Mouse (Mus musculus) left cerebral cortex, adult 18-20 months (tissue): ENCODE data around the gene Cypt3. TPM values are rescaled to one million over a fixed set of nuclear protein-coding genes. Genes with fewer than 3 reads are reported as not detected.

ENCODE experiments used
- DNase-seq, 2 experiments: peaks; one replicate each; pipeline ENCODE4 v3.0.0; 2021 to 2022; ENCODE audit warnings: low spot score in 2 of 2, mixed read lengths in 1 of 2
- long read RNA-seq, 2 experiments: library from polyadenylated mRNA; stranded (forward); transcript quantifications; one replicate each; pipeline ENCODE4 v2.0.0; 2021
- total RNA-seq, 2 experiments: library from RNA; stranded (reverse); gene quantifications; 2 replicates each; pipeline ENCODE4 v1.2.3; 2021

The Cypt3 gene
- total RNA-seq, result not detected
- long read RNA-seq, experiment 1, result 0 reads
- long read RNA-seq, experiment 2, result 0 reads

DNA sequence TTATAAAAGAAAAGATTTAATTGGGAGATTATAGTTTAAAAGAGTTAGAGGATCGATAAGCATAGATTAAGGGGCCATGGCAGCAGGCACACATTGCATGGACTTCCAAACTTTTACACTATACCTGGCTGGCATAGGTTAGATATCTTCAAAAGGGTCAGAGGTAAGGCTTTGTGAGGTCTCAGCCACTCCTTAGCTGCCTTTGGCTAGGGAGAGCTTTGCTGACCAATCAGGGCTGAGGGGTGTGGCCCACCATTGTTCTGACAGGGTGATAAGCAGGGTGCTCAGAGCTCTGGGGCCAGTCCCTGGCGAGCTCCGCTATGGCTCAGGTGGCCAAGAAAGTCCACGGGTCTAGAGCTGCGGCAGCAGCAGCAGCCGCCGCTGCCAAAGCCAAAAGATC lies at the start of gene Cypt3:
Gene Cypt3 (plus strand): TSS at position 301 of the 400 bp plus-strand sequence.
- no peak for DNase-seq

- DNase-seq, result no peak
Observed at GRCm38 (mm10) chrX:153515491-153515890, 42.9 kb upstream of the Cypt3 start.

DNA sequence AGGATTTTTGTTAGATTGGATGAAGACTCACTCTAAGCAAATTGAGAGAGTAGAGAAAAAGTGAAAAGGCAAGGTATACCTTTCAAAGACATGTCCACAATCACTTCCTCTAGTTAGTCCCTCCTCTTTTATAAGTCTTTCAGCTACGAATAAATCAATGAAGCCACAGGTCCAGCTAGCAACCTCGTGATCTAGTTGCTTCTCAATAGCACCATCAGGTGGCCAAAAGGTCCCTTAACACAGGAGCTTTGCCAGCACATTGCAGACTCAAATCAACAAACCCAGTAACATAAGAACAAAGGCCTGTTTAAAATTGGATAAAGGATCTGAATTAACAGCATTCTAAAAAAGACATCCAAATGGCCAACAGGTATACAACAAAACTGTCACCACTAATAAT lies 30.0 kb upstream of the Cypt3 start:
- DNase-seq, result no peak

- no peak for DNase-seq
Observed at GRCm38 (mm10) chrX:153556634-153557033, 1.8 kb upstream of the Cypt3 start.

DNA sequence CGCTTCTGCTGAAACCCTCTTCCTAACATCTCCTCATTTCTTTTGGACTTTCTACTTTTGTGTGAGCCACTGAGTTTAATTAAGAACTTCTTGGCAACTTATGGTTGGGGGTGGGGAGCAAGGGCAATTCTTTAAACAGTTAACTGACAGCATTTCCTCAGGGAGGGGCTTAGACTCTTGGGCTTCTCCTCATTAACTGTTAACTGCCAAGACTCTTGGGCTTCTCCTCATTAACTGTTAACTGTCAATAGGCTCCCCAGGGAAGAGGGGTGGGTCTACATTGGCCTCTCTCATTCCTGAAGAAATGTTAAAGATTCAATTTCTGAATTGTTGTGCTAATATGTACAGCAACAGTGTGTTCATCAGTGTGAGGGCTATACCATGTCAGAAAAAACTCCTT lies 6.3 kb downstream of the Cypt3 start:
- DNase-seq, result no peak

- no peak for DNase-seq
Observed at GRCm38 (mm10) chrX:153599583-153599982, 41.2 kb downstream of the Cypt3 start.

Other genes starting within 250 kb of the Cypt3 start
- 100 to 1,000 TPM; 225 to 229 TPM for gene Ubqln2, start 60.4 kb upstream of the Cypt3 start, total RNA-seq
- gene Kctd12b, start 137.8 kb downstream of the Cypt3 start, total RNA-seq, result 1 to 10 TPM; 2.2 to 2.4 TPM
- gene Nbdy, start 165.0 kb downstream of the Cypt3 start, total RNA-seq, result 10 to 100 TPM; 49.1 to 52.1 TPM